Mouse (Mus musculus): ENCODE measurements around the gene Pml.

The Pml gene

GRCm38 (mm10) chr9:58234502-58235015, 15.0 kb downstream of the Pml start:
- DNase-seq (ENCODE audit: low spot score), result no peak

GRCm38 (mm10) chr9:58232374-58232773, 17.2 kb downstream of the Pml start:
- no peak for DNase-seq (ENCODE audit: low spot score)

GRCm38 (mm10) chr9:58231746-58232145, 17.8 kb downstream of the Pml start:
- no peak for DNase-seq (ENCODE audit: low spot score)

GRCm38 (mm10) chr9:58228777-58229466, 20.7 kb downstream of the Pml start:
- no peak for DNase-seq (ENCODE audit: low spot score)

DNA sequence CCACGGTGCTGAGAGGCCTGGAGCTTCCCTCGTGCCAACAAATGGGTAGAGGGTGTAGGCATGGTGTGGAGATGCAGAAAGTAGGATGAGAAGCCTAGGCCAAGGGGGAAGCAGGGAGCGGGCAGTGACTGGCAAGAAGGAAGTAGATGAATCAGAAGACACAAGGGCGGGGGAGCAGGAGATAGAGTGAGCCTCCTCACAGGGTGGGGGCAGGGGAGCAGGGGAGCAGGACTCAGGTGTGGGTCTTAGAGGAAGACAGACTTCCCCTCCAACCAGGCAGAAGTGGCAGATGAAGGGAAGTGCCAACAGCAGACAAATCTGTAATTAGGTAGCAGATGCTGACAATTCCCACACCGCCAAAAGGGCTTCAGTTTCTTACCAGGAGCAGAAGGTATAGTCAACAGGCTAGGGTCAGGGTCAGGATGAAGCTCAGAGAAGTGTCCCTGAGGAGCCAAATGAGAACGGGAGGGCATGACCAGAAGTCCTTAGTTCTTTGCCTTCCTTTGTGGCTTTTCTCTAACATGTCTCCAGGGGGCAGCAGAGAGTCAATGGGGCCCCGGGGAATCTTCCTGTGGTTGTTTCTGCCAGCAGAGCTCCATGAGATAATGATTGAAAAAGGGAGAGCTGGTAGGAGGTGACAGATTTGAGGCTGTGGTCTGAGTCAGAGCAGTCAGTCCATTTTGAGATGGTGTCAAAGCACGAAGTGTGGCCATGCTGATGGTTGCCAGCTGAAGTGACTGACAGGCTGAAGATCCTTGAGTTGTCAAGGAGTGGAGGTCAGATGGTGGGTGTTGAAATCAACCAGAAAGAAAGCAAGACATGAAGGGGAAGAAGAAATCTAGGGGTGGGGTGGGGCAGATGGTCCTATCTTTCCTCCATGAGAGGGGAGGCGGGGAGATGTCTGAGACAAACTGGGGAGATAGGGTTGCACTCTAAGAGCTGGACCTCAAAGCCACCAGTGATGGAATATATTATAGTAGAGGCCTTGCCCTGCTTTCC, 23.4 kb downstream of the Pml start:
- DNase-seq (ENCODE audit: low spot score), result no peak

GRCm38 (mm10) chr9:58224356-58224755, 25.2 kb downstream of the Pml start:
- DNase-seq (ENCODE audit: low spot score), result no peak

- no peak for DNase-seq (ENCODE audit: low spot score)
Measured at GRCm38 (mm10) chr9:58220218-58220903, 29.2 kb downstream of the Pml start.

DNA sequence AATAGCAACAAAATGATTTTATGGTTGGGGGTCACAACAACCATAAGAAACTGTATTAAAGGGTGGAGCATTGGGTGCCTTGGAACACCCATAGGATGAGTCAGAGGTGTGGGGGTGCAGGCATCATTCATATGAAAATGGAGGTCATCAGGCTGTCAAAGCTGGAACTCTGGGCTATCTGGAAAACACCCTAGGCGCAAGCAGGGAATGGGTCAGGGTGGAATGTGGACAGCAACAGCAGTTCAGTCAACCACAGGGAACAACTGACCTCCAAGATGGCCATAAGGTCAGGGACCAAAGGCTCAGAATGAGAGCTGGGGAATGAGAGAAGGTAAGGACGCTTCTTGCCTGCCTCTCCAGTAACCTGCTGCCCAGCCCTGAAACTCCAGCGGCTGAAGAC, 31.0 kb downstream of the Pml start:
- no peak for DNase-seq (ENCODE audit: low spot score)

GRCm38 (mm10) chr9:58216402-58216801, 33.2 kb downstream of the Pml start:
- DNase-seq (ENCODE audit: low spot score), result no peak

DNA sequence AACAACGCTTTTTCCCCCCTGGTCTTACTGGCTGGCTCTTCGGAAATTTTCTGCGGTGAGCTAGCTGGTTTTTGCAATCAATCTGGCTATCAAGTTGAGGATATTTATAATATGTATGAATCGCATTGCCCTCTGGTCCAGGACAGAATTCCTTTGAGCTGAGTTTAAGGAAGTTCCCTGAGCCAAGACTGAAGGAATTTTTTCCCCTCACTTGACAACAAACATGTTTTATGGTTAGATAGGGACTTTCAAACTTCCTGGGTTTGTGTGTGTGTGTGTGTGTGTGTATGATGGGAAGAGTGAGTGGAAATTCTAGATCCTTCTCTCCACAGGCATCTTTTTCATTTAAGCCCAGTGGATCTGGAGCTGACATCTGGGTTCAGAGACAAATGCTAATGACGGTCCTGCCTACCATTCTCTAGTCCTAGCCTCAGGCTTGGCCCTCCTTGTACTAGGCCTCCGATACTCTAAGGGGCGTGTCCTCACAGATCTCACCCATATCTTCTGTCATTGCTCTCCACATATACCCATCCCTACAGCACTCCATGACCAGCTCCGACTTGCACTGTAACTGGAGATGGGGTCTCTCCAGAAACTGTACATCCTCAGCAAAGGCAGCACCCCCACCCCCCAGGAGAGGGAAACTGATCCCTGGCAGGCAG, 34.9 kb downstream of the Pml start:
- no peak for DNase-seq (ENCODE audit: low spot score)

DNA sequence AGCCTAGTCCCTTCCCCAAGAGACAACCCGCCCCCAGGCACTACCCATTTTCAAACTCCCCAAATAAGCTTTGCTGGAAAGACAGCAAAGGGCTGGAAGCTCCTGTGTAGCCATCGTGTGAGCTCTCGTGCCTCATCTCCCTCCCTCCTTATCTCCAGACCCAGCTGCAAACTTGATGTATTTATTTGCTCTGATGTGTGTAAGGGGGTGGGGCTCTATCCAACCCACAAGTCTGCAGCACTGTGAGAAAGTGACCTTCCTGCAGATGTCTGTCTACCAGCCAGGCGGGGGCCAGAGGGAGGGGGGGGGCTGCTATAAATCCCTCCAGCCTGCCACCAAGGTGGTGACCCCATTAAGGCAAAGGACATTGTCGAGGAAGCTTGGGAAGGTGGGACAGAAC, 35.7 kb downstream of the Pml start:
- no peak for DNase-seq (ENCODE audit: low spot score)

DNA sequence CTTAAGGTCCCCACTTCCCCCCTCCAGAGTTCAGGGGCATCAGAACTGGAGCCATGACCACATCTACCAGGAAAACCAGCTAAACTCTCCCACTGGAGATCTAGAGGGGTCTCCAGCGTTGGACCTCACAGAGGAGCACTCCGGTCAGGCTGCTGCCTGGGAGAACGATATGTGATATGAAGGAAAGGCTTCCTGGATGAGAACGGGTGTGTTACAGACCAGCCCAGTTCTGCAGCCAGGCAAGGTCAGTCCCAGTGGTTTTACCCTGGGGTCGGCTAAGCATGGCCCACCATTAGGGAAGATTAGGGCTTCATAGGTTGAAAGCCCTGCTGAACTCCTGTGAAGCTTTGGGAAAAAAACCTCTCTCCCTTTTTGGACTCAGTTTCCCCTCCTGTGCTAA, 36.2 kb downstream of the Pml start:
- no peak for DNase-seq (ENCODE audit: low spot score)

- no peak for DNase-seq (ENCODE audit: low spot score)
Measured at GRCm38 (mm10) chr9:58210304-58210627, 39.3 kb downstream of the Pml start.

- DNase-seq (ENCODE audit: low spot score), result no peak
Measured at GRCm38 (mm10) chr9:58209462-58210303, 39.9 kb downstream of the Pml start.

DNA sequence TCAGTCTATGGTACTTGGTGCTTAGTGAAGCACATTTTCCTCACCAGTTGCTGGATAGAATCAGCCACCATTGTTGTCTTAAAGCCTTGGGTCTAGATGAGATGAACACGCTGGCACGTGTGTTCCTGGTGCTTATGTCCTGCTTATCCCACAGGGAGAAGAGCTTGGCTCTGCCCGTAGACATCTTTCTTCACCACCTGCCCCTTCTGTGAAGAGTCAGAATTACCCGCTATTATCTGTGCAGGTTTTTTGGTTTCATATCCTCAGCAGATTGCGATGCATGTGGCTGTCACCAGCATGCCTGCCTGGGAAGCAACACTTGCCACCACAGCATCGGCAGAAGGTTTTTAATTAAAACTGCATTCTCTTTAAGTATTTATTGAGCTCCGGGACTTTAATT, 43.6 kb downstream of the Pml start:
- DNase-seq (ENCODE audit: low spot score), result no peak

GRCm38 (mm10) chr9:58204448-58205000, 45.1 kb downstream of the Pml start:
- DNase-seq (ENCODE audit: low spot score), result peak; percentile 81

DNA sequence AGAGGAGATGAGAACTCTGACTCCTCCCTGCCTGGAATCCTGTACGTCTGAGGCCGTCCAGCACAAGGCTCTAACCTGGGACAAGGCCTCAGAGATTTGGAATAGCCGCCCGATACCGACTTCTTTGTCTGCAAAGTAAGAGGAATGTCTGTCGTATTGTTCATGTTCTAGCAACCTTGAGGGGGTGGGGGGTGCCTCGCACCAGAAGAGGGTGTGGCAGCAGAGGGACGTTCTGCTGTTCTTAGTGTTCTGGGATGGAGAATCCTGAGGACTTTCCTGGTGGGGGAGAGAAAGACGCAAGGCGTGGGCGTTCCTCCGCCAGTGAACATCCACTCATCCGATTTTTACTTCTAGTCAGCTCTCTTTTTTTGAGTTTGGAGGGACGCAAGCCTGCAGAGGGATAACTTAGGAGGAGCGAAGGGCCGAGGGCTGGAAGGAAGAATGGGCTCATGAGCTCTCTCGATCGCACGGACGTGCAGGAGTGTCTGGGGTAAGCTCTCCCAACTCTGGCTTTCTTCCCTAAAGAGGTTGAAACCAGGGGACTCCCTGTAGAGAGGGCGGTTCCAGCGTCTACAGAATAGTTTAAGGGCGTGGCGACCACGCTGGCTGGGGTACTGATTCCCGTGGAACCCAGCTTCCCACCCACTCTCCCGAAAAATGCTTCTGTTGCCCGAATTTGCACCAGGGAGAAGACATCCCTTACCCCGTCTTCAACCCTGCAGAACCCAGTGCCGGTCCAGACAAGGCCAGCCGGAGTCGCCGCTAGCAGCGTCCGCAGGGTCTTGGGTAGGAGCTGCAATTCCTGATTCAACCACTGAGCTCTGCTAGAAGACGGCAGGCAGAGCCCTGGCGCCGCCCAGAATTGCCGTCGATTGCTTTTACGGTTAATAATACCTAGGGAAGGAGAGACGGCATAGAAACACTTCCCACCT, 45.8 kb downstream of the Pml start, which contains the start of the genes Islr and Islr2:
TSS of gene Islr (minus strand) at position 791 of the 932 bp plus-strand sequence.
TSS of gene Islr2 (minus strand) at position 804 of the 932 bp plus-strand sequence.
- no peak for DNase-seq (ENCODE audit: low spot score)

DNA sequence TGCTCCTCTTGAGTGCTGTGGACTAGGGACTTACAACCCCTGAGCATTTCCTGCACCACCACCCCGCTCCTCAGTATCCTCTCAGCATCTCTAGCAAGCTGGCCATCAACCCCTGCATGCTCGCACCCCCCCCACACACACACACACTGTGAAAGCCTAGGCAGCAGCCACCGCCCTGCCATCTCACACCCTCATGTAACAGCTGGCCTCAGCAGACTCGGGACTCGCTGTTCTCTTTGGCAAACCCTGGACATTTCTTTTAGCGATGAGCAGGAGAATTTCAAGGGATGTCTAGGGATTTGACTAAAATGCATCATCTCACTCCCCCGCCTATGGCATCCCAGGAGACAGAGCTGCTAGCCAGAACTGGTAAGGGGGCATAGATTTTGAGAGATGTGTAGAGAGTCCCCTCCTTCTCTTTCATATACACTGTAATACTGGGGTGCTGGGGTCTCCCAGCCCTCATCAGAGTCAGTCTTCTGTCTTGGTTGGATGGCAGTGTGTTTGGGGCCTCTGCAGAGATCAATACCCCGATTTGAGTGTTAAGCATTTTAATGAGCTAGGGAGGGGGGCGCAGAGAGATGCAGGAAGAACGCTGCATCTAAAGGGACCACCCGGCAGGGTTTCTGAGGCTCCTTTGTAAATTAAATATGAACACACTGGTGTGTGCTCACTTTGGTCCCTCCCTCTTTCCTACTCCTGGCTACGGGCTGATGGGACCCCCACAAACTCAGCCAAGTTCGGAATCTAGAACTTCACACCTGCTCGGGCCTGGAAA, 46.7 kb downstream of the Pml start:
- DNase-seq (ENCODE audit: low spot score), result no peak

All from urinary bladder, postnatal 10 days (tissue).